Mouse (Mus musculus) small intestine, adult 2 months (tissue): Measurements from ENCODE around the gene 2510009E07Rik.

Experiments
- CTCF ChIP-seq: fragments of 200-500 bp; IDR thresholded peaks from 2 replicates; pipeline ENCODE4 v1.5.1; 2012; ENCODE audit warnings: low read depth, mild to moderate bottlenecking, control low read depth, inconsistent platforms, low read length, moderate library complexity, mixed read lengths; ENCODE audit not compliant: insufficient replicate concordance, insufficient read length; ENCODE audit errors: extremely low read depth
- POLR2A ChIP-seq: fragments of 200-500 bp; IDR thresholded peaks from 2 replicates; pipeline ENCODE4 v1.6.1; 2012; ENCODE audit warnings: low read depth, mild to moderate bottlenecking, control low read depth, inconsistent platforms, low read length, moderate library complexity

GRCm38 (mm10) chr16:21676791-21677190, 17.7 kb downstream of the 2510009E07Rik start:
- TF ChIP-seq CTCF (no peak), POLR2A (no peak)
